Mouse (Mus musculus) CH12.LX (cell line): ENCODE measurements around the gene Cdc42ep1. TPM values are rescaled to one million over a fixed set of nuclear protein-coding genes. Genes with fewer than 3 reads are reported as not detected.

Source experiments
- DNase-seq: peaks from one replicate; pipeline ENCODE4 v3.0.0-alpha.2; 2013; ENCODE audit errors: extremely low read depth
- H3K27ac ChIP-seq: 2 replicates; pipeline ENCODE4 v1.5.1; 2012; ENCODE audit warnings: low read depth, mild to moderate bottlenecking, control low read depth, moderate library complexity; ENCODE audit not compliant: insufficient read depth
- H3K27me3 ChIP-seq: replicated peaks from 2 replicates; pipeline ENCODE3; 2012; ENCODE audit warnings: inconsistent platforms
- H3K36me3 ChIP-seq, 2 experiments: replicated peaks in 1 of 2; 2 replicates each; pipeline versions ENCODE3 to v1.6.1; 2012; ENCODE audit warnings: inconsistent platforms in 1 of 2, low read length in 1 of 2, mild to moderate bottlenecking in 1 of 2, mixed read lengths in 1 of 2, moderate library complexity in 1 of 2; ENCODE audit not compliant: control insufficient read depth in 1 of 2, insufficient read depth in 1 of 2
- H3K4me1 ChIP-seq, 2 experiments: 2 replicates each; pipeline ENCODE4 v1.6.1; 2012; ENCODE audit warnings: inconsistent platforms in 1 of 2, moderate library complexity in 1 of 2; ENCODE audit not compliant: insufficient read depth in 2 of 2, control insufficient read depth in 1 of 2
- H3K4me2 ChIP-seq: 2 replicates; pipeline ENCODE4 v1.6.1; 2012; ENCODE audit warnings: low read depth, mild to moderate bottlenecking, control low read depth; ENCODE audit not compliant: poor library complexity, insufficient read depth, severe bottlenecking
- H3K4me3 ChIP-seq, 3 experiments: fragments of 150-350 bp in 1 of 3; sonication (generic) in 1 of 3; replicated peaks in 1 of 3; 2 replicates each; pipeline versions ENCODE3 to v1.5.1; 2011 to 2012; ENCODE audit warnings: low read depth in 2 of 3, low read length in 2 of 3, mild to moderate bottlenecking in 2 of 3, moderate library complexity in 2 of 3, control low read depth in 1 of 3, improper control_type of control experiment in 1 of 3, inconsistent platforms in 1 of 3, mixed read lengths in 1 of 3; ENCODE audit not compliant: poor library complexity in 1 of 3
- H3K79me2 ChIP-seq: replicated peaks from 2 replicates; pipeline ENCODE4 v1.6.1; 2012; ENCODE audit warnings: mild to moderate bottlenecking, moderate library complexity; ENCODE audit not compliant: control insufficient read depth, poor library complexity, insufficient read depth, severe bottlenecking; ENCODE audit errors: extremely low read depth
- H3K9ac ChIP-seq: 2 replicates; pipeline ENCODE4 v1.6.1; 2012; ENCODE audit warnings: low read depth, mild to moderate bottlenecking, control low read depth, moderate library complexity; ENCODE audit not compliant: insufficient read depth
- H3K9me3 ChIP-seq: replicated peaks from 2 replicates; pipeline ENCODE3; 2012; ENCODE audit warnings: low read length, inconsistent platforms, mixed read lengths
- BHLHE40 ChIP-seq: IDR thresholded peaks from 2 replicates; pipeline ENCODE4 v1.6.1; 2011; ENCODE audit warnings: mild to moderate bottlenecking, low read depth, low read length, improper control_type of control experiment
- CHD2 ChIP-seq: IDR thresholded peaks from 2 replicates; pipeline ENCODE4 v1.6.1; 2011; ENCODE audit warnings: low read length, improper control_type of control experiment
- CTCF ChIP-seq, 2 experiments: IDR thresholded peaks in 1 of 2; conservative IDR thresholded peaks in 1 of 2; 2 replicates each; pipeline ENCODE4 v1.5.1; 2011 to 2012; ENCODE audit warnings: low read depth in 2 of 2, low read length in 2 of 2, improper control_type of control experiment in 1 of 2, inconsistent platforms in 1 of 2, mild to moderate bottlenecking in 1 of 2, moderate library complexity in 1 of 2
- E2F4 ChIP-seq: IDR thresholded peaks from 2 replicates; pipeline ENCODE4 v1.6.1; 2011; ENCODE audit warnings: low read depth, low read length, improper control_type of control experiment; ENCODE audit not compliant: insufficient replicate concordance
- EP300 ChIP-seq: IDR thresholded peaks from 2 replicates; pipeline ENCODE4 v1.6.1; 2011; ENCODE audit warnings: low read length, improper control_type of control experiment
- HCFC1 ChIP-seq: IDR thresholded peaks from 2 replicates; pipeline ENCODE4 v1.6.1; 2012; ENCODE audit warnings: low read depth, mild to moderate bottlenecking, inconsistent platforms, low read length, improper control_type of control experiment
- IRF4 ChIP-seq: IDR thresholded peaks from 2 replicates; pipeline ENCODE4 v1.6.1; 2014; ENCODE audit warnings: low read depth, mild to moderate bottlenecking, inconsistent platforms, low read length, improper control_type of control experiment
- JUN ChIP-seq: IDR thresholded peaks from 2 replicates; pipeline ENCODE4 v1.6.1; 2011; ENCODE audit warnings: low read depth, mild to moderate bottlenecking, low read length, improper control_type of control experiment, moderate library complexity; ENCODE audit not compliant: insufficient read depth
- KAT2A ChIP-seq: IDR thresholded peaks from 2 replicates; pipeline ENCODE4 v1.6.1; 2012; ENCODE audit warnings: low read length, improper control_type of control experiment, inconsistent platforms; ENCODE audit not compliant: insufficient replicate concordance
- MAX ChIP-seq: IDR thresholded peaks from 2 replicates; pipeline ENCODE4 v1.6.1; 2011; ENCODE audit warnings: low read length, improper control_type of control experiment
- MEF2A ChIP-seq: IDR thresholded peaks from 2 replicates; pipeline ENCODE4 v1.6.1; 2014; ENCODE audit warnings: low read depth, mild to moderate bottlenecking, inconsistent platforms, low read length, improper control_type of control experiment, borderline replicate concordance
- NRF1 ChIP-seq: IDR thresholded peaks from 2 replicates; pipeline ENCODE4 v1.6.1; 2014; ENCODE audit warnings: low read depth, mild to moderate bottlenecking, inconsistent platforms, low read length, improper control_type of control experiment, moderate library complexity
- PAX5 ChIP-seq: IDR thresholded peaks from 2 replicates; pipeline ENCODE4 v1.6.1; 2012; ENCODE audit warnings: low read length, inconsistent platforms, mixed read lengths
- POLR2AphosphoS2 ChIP-seq: IDR thresholded peaks from 2 replicates; pipeline ENCODE4 v1.6.1; 2011; ENCODE audit warnings: low read depth, low read length, improper control_type of control experiment
- RAD21 ChIP-seq: IDR thresholded peaks from 2 replicates; pipeline ENCODE4 v1.6.1; 2011; ENCODE audit warnings: low read depth, mild to moderate bottlenecking, low read length, improper control_type of control experiment, moderate library complexity
- RCOR1 ChIP-seq: conservative IDR thresholded peaks from 2 replicates; pipeline ENCODE4 v1.6.1; 2012; ENCODE audit warnings: low read depth, mild to moderate bottlenecking, inconsistent platforms, low read length, improper control_type of control experiment
- SIN3A ChIP-seq: IDR thresholded peaks from 2 replicates; pipeline ENCODE4 v1.6.1; 2012; ENCODE audit warnings: low read length, improper control_type of control experiment, inconsistent platforms
- TBP ChIP-seq: conservative IDR thresholded peaks from 2 replicates; pipeline ENCODE4 v1.6.1; 2011; ENCODE audit warnings: low read depth, low read length, improper control_type of control experiment
- UBTF ChIP-seq: IDR thresholded peaks from 2 replicates; pipeline ENCODE4 v1.6.1; 2012; ENCODE audit warnings: low read depth, mild to moderate bottlenecking, inconsistent platforms, low read length, improper control_type of control experiment, moderate library complexity
- USF1 ChIP-seq: IDR thresholded peaks from 2 replicates; pipeline ENCODE4 v1.6.1; 2014; ENCODE audit warnings: low read depth, mild to moderate bottlenecking, inconsistent platforms, low read length, improper control_type of control experiment
- ZC3H11A ChIP-seq: IDR thresholded peaks from 2 replicates; pipeline ENCODE4 v1.6.1; 2012; ENCODE audit warnings: low read depth, mild to moderate bottlenecking, inconsistent platforms, low read length, improper control_type of control experiment
- ZKSCAN1 ChIP-seq: IDR thresholded peaks from 2 replicates; pipeline ENCODE4 v1.6.1; 2012; ENCODE audit warnings: low read depth, inconsistent platforms, low read length, improper control_type of control experiment, borderline replicate concordance
- ZMIZ1 ChIP-seq: IDR thresholded peaks from 2 replicates; pipeline ENCODE4 v1.6.1; 2012; ENCODE audit warnings: low read depth, mild to moderate bottlenecking, inconsistent platforms, low read length, improper control_type of control experiment
- ZNF384 ChIP-seq: IDR thresholded peaks from 2 replicates; pipeline ENCODE4 v1.6.1; 2012; ENCODE audit warnings: low read depth, low read length, improper control_type of control experiment, inconsistent platforms
- dilution Hi-C: fragments of 300-500 bp; cut with MboI; formaldehyde crosslinking; loops from 2 replicates; pipeline ENCODE4 v1.14.3; 2020; ENCODE audit warnings: low sequenced_read_pairs; ENCODE audit not compliant: extremely low pct_unique_long_range_greater_than_20kb, extremely low pct_ligation_motif_present
- in situ Hi-C: fragments of 300-500 bp; cut with MboI; formaldehyde crosslinking; loops from 3 replicates; pipeline ENCODE4 v1.14.3; 2019; ENCODE audit warnings: low sequenced_read_pairs, low pct_ligation_motif_present, low pct_unique_long_range_greater_than_20kb, mixed read lengths
- polyA plus RNA-seq: library from polyadenylated mRNA; unstranded; fragments of >175 nt; gene quantifications from 2 replicates; pipeline ENCODE4 v1.2.1, GENCODE M21; 2012; ENCODE audit warnings: low read depth; ENCODE audit not compliant: insufficient read length
- total RNA-seq, 2 experiments: library from RNA; depleted of rRNA; stranded (reverse); fragments of 300-350 nt in 1 of 2; fragments of >200 nt in 1 of 2; gene quantifications; 2 replicates each; pipeline ENCODE4 v1.2.3; 2012 to 2014

Cdc42ep1 gene
- total and polyA plus RNA-seq, 3 experiments, result not detected

GRCm38 (mm10) chr15:78841161-78841790 lies 1.1 kb upstream of the Cdc42ep1 start:
- no peak overlapping the region for H3K4me2 ChIP-seq
- no peaks in the 10 kb centered on the region for H3K79me2 ChIP-seq
- H3K9me3 ChIP-seq, result peaks cover 6% of the 10 kb centered on the region
- in situ Hi-C loops, result loop anchor here (10.0 kb wide), 1 partner anchor 216 kb away; no protein-coding TSS in a partner anchor
- H3K4me3 ChIP-seq, result no peak overlapping the region
- peaks cover 3 to 8% of the 10 kb centered on the region in 2 experiments; a peak in 3 of 4 replicates for H3K4me1 ChIP-seq
- no peak for DNase-seq
- no peak overlapping the region for H3K9ac ChIP-seq
- H3K27me3 ChIP-seq, result peaks cover 81% of the 10 kb centered on the region
- no peak overlapping the region for H3K27ac ChIP-seq
- no peaks in the 10 kb centered on the region for H3K36me3 ChIP-seq
- dilution Hi-C loops, result loop anchor here (25.0 kb wide), 1 partner anchor 104 kb away; no protein-coding TSS in a partner anchor
- TF ChIP-seq ZC3H11A (no peak), SIN3A (no peak), MEF2A (no peak), ZKSCAN1 (no peak), IRF4 (no peak), RCOR1 (no peak), KAT2A (no peak), EP300 (no peak), USF1 (no peak), UBTF (no peak), RAD21 (no peak), TBP (no peak), POLR2AphosphoS2 (no peak)

- peaks cover 96% of the 10 kb centered on the region for H3K27me3 ChIP-seq
- H3K4me2 ChIP-seq, result no peak overlapping the region
- H3K27ac ChIP-seq, result no peak overlapping the region
- H3K36me3 ChIP-seq, result no peaks in the 10 kb centered on the region
- H3K79me2 ChIP-seq, result no peaks in the 10 kb centered on the region
- in situ Hi-C loops (loop anchor here (10.0 kb wide), 1 partner anchor 219 kb away; no protein-coding TSS in a partner anchor), dilution Hi-C loops (loop anchor here (25.0 kb wide), 1 partner anchor 107 kb away; no protein-coding TSS in a partner anchor)
- H3K9me3 ChIP-seq, result no peaks in the 10 kb centered on the region
- TF ChIP-seq EP300 (no peak), HCFC1 (no peak), KAT2A (no peak), ZMIZ1 (no peak), PAX5 (no peak), CHD2 (no peak), E2F4 (no peak), USF1 (no peak), MAX (no peak), SIN3A (no peak), IRF4 (no peak), CTCF (conservative IDR thresholded peaks at IDR 0.05 in 1 of 2, IDR thresholded peaks at IDR 0.05 in 1 of 2; ENCODE audit: low read depth in 2 of 2, low read length in 2 of 2) (no peak), NRF1 (no peak), ZNF384 (no peak), BHLHE40 (no peak), JUN (no peak), RCOR1 (no peak)
- no peak overlapping the region for H3K9ac ChIP-seq
- H3K4me3 ChIP-seq, result no peak overlapping the region
- no peak for DNase-seq
- H3K4me1 ChIP-seq, result peaks cover 4 to 11% of the 10 kb centered on the region in 2 experiments; a peak in 3 of 4 replicates
Measured at GRCm38 (mm10) chr15:78843581-78844469, 1.4 kb downstream of the Cdc42ep1 start.
